Mouse (Mus musculus) skeletal muscle tissue, adult 2 months (tissue): ENCODE data around the gene Lmbr1.
A peak's percentile ranks its signal among the peaks of the same experiment; 100 is the strongest.
"Not testable (repeated sequence)": the region's sequence is repeated elsewhere in the genome, so short reads cannot be mapped to it uniquely, and the experiment has no call there.

Experiments used
- DNase-seq: peaks from one replicate; pipeline ENCODE4 v3.0.0-alpha.2; 2012; ENCODE audit warnings: low read depth, low spot score

The Lmbr1 gene

GRCm38 (mm10) chr5:29378298-29379036 lies at the start of gene Lmbr1:
Gene Lmbr1 (minus strand): TSS chr5:29378390.
- peak; percentile 91 for DNase-seq

GRCm38 (mm10) chr5:29423330-29423729 lies 45.1 kb upstream of the Lmbr1 start:
- DNase-seq = not testable (repeated sequence)

GRCm38 (mm10) chr5:29413041-29413440 lies 34.9 kb upstream of the Lmbr1 start:
- DNase-seq = no peak

GRCm38 (mm10) chr5:29410854-29411253 lies 32.7 kb upstream of the Lmbr1 start:
- DNase-seq = no peak

- DNase-seq = no peak
These were observed 20.2 kb upstream of the Lmbr1 start for GRCm38 (mm10) chr5:29398427-29398826.

- peak; percentile 69 for DNase-seq
These were observed 11.0 kb upstream of the Lmbr1 start for GRCm38 (mm10) chr5:29388944-29389765.

- DNase-seq = peak; percentile 82
These were observed 10.2 kb upstream of the Lmbr1 start for GRCm38 (mm10) chr5:29388181-29388943.

GRCm38 (mm10) chr5:29387591-29387990 lies 9.4 kb upstream of the Lmbr1 start:
- no peak for DNase-seq

GRCm38 (mm10) chr5:29382776-29383175 lies 4.6 kb upstream of the Lmbr1 start:
- DNase-seq = no peak

- DNase-seq = no peak
These were observed 1.9 kb upstream of the Lmbr1 start for GRCm38 (mm10) chr5:29380091-29380490.

- DNase-seq = no peak
These were observed 446 bp downstream of the Lmbr1 start for GRCm38 (mm10) chr5:29377590-29378297.

GRCm38 (mm10) chr5:29363511-29363910 lies 14.7 kb downstream of the Lmbr1 start:
- DNase-seq = peak; percentile 51

GRCm38 (mm10) chr5:29335836-29336235 lies 42.4 kb downstream of the Lmbr1 start:
- no peak for DNase-seq

GRCm38 (mm10) chr5:29322503-29322902 lies 55.7 kb downstream of the Lmbr1 start:
- no peak for DNase-seq

- no peak for DNase-seq
These were observed 69.0 kb downstream of the Lmbr1 start for GRCm38 (mm10) chr5:29309191-29309590.

GRCm38 (mm10) chr5:29293194-29293593 lies 85.0 kb downstream of the Lmbr1 start:
- DNase-seq = no peak

- DNase-seq = no peak
These were observed 88.1 kb downstream of the Lmbr1 start for GRCm38 (mm10) chr5:29290110-29290509.

- no peak for DNase-seq
These were observed 88.5 kb downstream of the Lmbr1 start for GRCm38 (mm10) chr5:29289703-29290102.

- no peak for DNase-seq
These were observed 97.1 kb downstream of the Lmbr1 start for GRCm38 (mm10) chr5:29281081-29281480.

GRCm38 (mm10) chr5:29274746-29275145 lies 103.4 kb downstream of the Lmbr1 start:
- DNase-seq = no peak

GRCm38 (mm10) chr5:29273426-29273825 lies 104.8 kb downstream of the Lmbr1 start:
- DNase-seq = no peak
